Mouse (Mus musculus): Measurements from ENCODE around the gene 1700056E22Rik.

1700056E22Rik gene

GRCm38 (mm10) chr1:184019722-184020107, 14.4 kb downstream of the 1700056E22Rik start:
- in situ Hi-C loops (cut with MboI) = no loop called here

DNA sequence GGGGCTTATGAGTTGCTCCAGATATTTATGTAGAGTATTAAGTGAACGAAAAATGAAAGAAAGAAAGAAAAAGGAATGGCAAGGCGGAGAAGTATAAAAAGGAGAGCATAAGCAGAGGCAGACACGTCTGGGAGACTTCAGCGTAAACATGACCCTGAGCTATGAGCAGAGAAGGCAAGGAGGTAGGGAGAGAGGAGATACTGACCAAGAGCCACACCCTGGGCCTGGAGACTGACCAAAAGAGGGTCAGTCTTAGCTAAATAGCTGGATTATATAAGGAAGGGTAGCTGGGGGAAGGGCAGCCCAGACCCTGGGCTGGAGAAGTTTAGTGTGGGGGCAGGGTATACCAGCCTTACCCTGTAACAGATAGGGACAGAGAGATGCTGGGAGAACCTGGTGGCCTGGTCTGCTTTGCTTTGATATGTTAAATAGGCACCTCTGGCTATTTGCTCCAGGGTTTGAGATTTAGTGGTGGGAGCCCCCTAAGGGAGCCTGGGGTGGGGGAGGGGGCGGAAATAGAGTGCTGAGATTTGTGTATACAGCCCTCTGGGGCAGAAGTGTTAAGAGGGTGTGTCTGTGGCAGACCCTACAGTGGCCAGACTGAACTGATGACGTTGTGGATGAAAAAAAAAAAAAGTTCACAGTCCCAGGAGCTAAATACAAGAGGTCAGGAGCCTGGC, 14.9 kb downstream of the 1700056E22Rik start:
- in situ Hi-C loops (cut with MboI) = no loop called here

DNA sequence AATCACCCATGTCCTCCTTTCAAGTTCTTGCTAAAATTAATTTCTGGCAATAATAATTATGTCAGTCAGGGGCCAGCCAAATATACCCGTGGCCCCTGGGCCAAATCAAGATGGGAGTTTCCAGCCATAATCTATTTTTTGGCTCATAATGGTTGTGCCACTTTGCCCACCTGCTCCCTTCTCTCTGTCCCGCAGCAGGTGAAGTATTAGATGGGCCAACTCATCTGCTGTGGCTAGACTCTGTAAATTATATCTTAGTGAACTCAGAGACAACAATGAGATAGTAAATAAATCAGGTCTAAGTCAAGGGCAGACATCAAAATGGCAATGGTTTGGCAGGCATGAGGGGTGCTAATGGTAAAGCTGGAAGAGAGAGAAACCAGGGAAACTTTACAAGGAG, 16.5 kb downstream of the 1700056E22Rik start:
- in situ Hi-C loops (cut with MboI) = no loop called here

DNA sequence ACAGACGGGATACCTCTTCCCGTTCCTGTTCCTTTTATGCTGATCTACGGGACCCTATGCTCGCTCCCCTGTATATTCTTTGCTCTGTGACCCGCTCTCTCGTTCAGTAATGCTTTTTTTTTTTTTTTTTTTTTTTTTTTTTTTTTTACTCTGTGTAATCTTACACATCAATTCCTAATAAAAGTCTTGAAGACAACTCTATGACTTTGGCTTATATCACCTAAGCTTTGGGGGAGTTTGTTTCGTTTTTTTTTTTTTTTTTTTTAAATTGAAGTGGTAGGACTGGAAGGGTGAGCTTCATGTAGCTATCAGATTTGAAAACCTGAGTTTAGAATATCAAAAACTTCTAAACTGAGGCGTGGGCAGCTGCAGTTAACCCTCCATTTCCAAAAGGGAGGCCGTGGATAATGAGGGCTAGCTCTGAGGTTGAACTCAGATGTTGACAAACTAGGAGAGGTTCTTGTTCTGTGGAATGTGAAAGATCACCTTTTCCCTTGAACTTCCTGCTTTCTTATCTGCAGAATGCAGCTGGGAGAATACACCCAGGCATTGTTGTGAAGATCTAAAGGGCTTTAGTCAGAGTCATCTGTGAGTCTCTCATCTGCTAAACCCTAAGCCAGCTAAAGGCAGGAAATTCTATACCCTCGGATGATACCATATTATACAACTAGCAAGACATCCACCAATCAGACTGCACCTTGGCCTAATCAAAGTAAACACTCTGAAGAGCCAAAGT, 17.9 kb downstream of the 1700056E22Rik start:
- in situ Hi-C loops (cut with MboI) = no loop called here

- in situ Hi-C loops (cut with MboI) = no loop called here
These were observed 20.0 kb downstream of the 1700056E22Rik start for GRCm38 (mm10) chr1:184014091-184014490.

DNA sequence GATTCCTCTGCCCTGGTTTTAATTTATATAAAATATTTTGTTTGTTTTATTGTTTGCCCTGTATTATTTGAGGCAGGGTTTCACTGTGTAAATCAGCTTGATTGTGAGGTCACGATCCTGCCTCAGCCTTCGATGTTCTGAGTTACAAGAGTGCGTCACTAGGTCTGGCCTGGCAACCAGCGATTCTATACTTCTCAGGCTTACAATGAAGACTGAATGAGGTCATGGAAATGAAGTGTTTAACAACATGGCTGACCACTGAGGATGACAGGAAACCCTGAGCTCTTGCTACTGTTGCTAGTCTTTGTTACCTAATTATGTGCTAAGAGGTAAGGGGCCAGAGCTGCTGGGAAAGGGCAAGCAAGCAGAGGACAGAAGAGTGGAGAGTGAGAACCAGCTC, 21.0 kb downstream of the 1700056E22Rik start, which contains the start of gene Dusp10:
Dusp10 (plus strand) TSS at position 197 of the 400 bp plus-strand sequence.
- in situ Hi-C loops (cut with MboI) = no loop called here

- in situ Hi-C loops (cut with MboI) = no loop called here
These were observed 22.8 kb downstream of the 1700056E22Rik start for GRCm38 (mm10) chr1:184011311-184011710.

GRCm38 (mm10) chr1:184006086-184006485, 28.0 kb downstream of the 1700056E22Rik start:
- in situ Hi-C loops (cut with MboI) = no loop called here

GRCm38 (mm10) chr1:184005315-184006058, 28.6 kb downstream of the 1700056E22Rik start:
- in situ Hi-C loops (cut with MboI) = no loop called here

GRCm38 (mm10) chr1:184004311-184004710, 29.8 kb downstream of the 1700056E22Rik start:
- in situ Hi-C loops (cut with MboI) = no loop called here

GRCm38 (mm10) chr1:184002470-184002869, 31.6 kb downstream of the 1700056E22Rik start:
- in situ Hi-C loops (cut with MboI) = no loop called here

- in situ Hi-C loops (cut with MboI) = no loop called here
These were observed 36.9 kb downstream of the 1700056E22Rik start for GRCm38 (mm10) chr1:183997207-183997606.

GRCm38 (mm10) chr1:183991921-183992320, 42.2 kb downstream of the 1700056E22Rik start:
- in situ Hi-C loops (cut with MboI) = no loop called here

DNA sequence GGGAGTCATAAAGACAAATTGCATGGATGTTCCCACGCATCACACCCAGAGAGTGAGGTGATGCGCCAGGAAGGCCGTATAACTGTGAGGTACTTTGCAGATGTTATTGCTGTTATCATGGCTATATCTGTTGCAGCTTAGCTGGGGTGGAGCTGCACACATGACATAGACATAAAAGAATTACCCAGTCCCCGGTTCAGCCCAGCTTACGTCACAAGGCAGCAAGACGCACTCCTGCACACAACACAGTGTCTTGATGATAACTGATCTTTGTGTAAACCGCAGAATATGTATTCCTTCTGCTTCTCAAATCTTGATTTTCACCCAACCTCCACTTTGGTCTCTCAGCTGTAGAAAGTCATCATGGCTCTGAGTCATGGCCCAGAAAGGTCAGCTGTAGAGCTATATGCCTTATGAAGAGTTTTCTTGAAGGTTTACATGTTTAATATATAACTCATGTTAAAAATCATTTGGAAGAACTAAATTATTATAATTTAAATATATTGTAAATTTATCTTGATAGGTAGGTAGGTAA, 46.3 kb downstream of the 1700056E22Rik start:
- in situ Hi-C loops (cut with MboI) = no loop called here
